Mouse (Mus musculus) ES-Bruce4 (cell line): ENCODE measurements at regions not wholly inside any gene's neighbourhood (a gene's known extent, or its start where the extent isn't known, plus 50 kb on each side); places are given as distances from the start of the nearest gene placed in this dataset.

Experiments used
- H3K27ac ChIP-seq: 2 replicates; pipeline ENCODE4 v1.5.1; 2012; ENCODE audit warnings: low read length, inconsistent platforms; ENCODE audit not compliant: insufficient read depth
- H3K27me3 ChIP-seq: 2 replicates; pipeline ENCODE4 v1.6.1; 2012; ENCODE audit warnings: mild to moderate bottlenecking, low read length, inconsistent platforms; ENCODE audit not compliant: control insufficient read depth, poor library complexity, insufficient read depth, severe bottlenecking
- H3K36me3 ChIP-seq: 2 replicates; pipeline ENCODE4 v1.6.1; 2012; ENCODE audit warnings: inconsistent platforms, mild to moderate bottlenecking, low read length, moderate library complexity; ENCODE audit not compliant: control insufficient read depth, poor library complexity, insufficient read depth, severe bottlenecking
- H3K4me1 ChIP-seq: one replicate; pipeline ENCODE4 v1.8.1; 2011; ENCODE audit warnings: low read length; ENCODE audit not compliant: control insufficient read depth, insufficient read depth
- H3K4me3 ChIP-seq: 2 replicates; pipeline ENCODE4 v1.5.1; 2011; ENCODE audit warnings: low read depth, mild to moderate bottlenecking, low read length
- H3K9ac ChIP-seq: 2 replicates; pipeline ENCODE4 v1.6.1; 2012; ENCODE audit warnings: low read depth, mild to moderate bottlenecking, inconsistent platforms; ENCODE audit not compliant: poor library complexity, severe bottlenecking
- H3K9me3 ChIP-seq: replicated peaks from 2 replicates; pipeline ENCODE4 v1.6.1; 2012; ENCODE audit warnings: mild to moderate bottlenecking, low read length, inconsistent platforms; ENCODE audit not compliant: control insufficient read depth, poor library complexity, insufficient read depth, severe bottlenecking
- CTCF ChIP-seq: IDR thresholded peaks from one replicate; pipeline ENCODE4 v1.8.1; 2011; ENCODE audit warnings: low read depth, low read length
- EP300 ChIP-seq: IDR thresholded peaks from 2 replicates; pipeline ENCODE4 v1.6.1; 2011; ENCODE audit warnings: low read depth, low read length; ENCODE audit not compliant: insufficient read depth
- POLR2A ChIP-seq: IDR thresholded peaks from one replicate; pipeline ENCODE4 v1.8.1; 2011; ENCODE audit warnings: low read length; ENCODE audit not compliant: insufficient read depth

- H3K27me3 ChIP-seq: no peaks in the 10 kb centered on the region
- H3K27ac ChIP-seq: no peak overlapping the region
- H3K4me1 ChIP-seq: peaks cover 3% of the 10 kb centered on the region
- H3K4me3 ChIP-seq: no peak overlapping the region
- no peaks in the 10 kb centered on the region for H3K36me3 ChIP-seq
- H3K9ac ChIP-seq: no peak overlapping the region
- TF ChIP-seq POLR2A (no peak), EP300 (no peak), CTCF (no peak)
- no peaks in the 10 kb centered on the region for H3K9me3 ChIP-seq
Measured at GRCm38 (mm10) chr11:113122964-113123363, 340.9 kb downstream of the Sox9 start.

GRCm38 (mm10) chr11:113125832-113126231 lies 343.8 kb downstream of the Sox9 start:
- Histone ChIP-seq H3K27ac (no peak overlapping the region), H3K4me3 (no peak overlapping the region), H3K4me1 (no peaks in the 10 kb centered on the region), H3K9ac (no peak overlapping the region), H3K27me3 (no peaks in the 10 kb centered on the region), H3K36me3 (no peaks in the 10 kb centered on the region), H3K9me3 (no peaks in the 10 kb centered on the region)
- TF ChIP-seq CTCF (no peak), EP300 (no peak), POLR2A (no peak)

- H3K36me3 ChIP-seq: no peaks in the 10 kb centered on the region
- no peak overlapping the region for H3K27ac ChIP-seq
- no peaks in the 10 kb centered on the region for H3K4me1 ChIP-seq
- no peaks in the 10 kb centered on the region for H3K9me3 ChIP-seq
- no peak overlapping the region for H3K4me3 ChIP-seq
- TF ChIP-seq POLR2A: no peak
- no peak for TF ChIP-seq CTCF
- no peak for TF ChIP-seq EP300
- H3K9ac ChIP-seq: no peak overlapping the region
- no peaks in the 10 kb centered on the region for H3K27me3 ChIP-seq
Measured at GRCm38 (mm10) chr11:113129192-113129591, 347.2 kb downstream of the Sox9 start.

GRCm38 (mm10) chr11:113129975-113130374 lies 348.0 kb downstream of the Sox9 start:
- H3K27ac ChIP-seq: no peak overlapping the region
- no peaks in the 10 kb centered on the region for H3K4me1 ChIP-seq
- TF ChIP-seq POLR2A (no peak), EP300 (no peak), CTCF (no peak)
- no peaks in the 10 kb centered on the region for H3K27me3 ChIP-seq
- H3K9me3 ChIP-seq: no peaks in the 10 kb centered on the region
- H3K4me3 ChIP-seq: no peak overlapping the region
- no peak overlapping the region for H3K9ac ChIP-seq
- no peaks in the 10 kb centered on the region for H3K36me3 ChIP-seq

GRCm38 (mm10) chr11:113132078-113133064 lies 350.3 kb downstream of the Sox9 start:
- Histone ChIP-seq H3K36me3 (no peaks in the 10 kb centered on the region), H3K4me1 (no peaks in the 10 kb centered on the region), H3K9me3 (no peaks in the 10 kb centered on the region), H3K4me3 (no peak overlapping the region), H3K27ac (no peak overlapping the region), H3K27me3 (no peaks in the 10 kb centered on the region), H3K9ac (no peak overlapping the region)
- TF ChIP-seq POLR2A (no peak), EP300 (no peak), CTCF (no peak)

- H3K4me3 ChIP-seq: no peak overlapping the region
- TF ChIP-seq POLR2A: no peak
- no peak for TF ChIP-seq CTCF
- H3K4me1 ChIP-seq: no peaks in the 10 kb centered on the region
- H3K9ac ChIP-seq: no peak overlapping the region
- no peaks in the 10 kb centered on the region for H3K27me3 ChIP-seq
- no peak overlapping the region for H3K27ac ChIP-seq
- H3K9me3 ChIP-seq: no peaks in the 10 kb centered on the region
- H3K36me3 ChIP-seq: no peaks in the 10 kb centered on the region
Measured at GRCm38 (mm10) chr11:113133407-113133806, 351.4 kb downstream of the Sox9 start.
